Mouse (Mus musculus): Measurements from ENCODE around the gene Col9a3.

The Col9a3 gene

GRCm38 (mm10) chr2:180597490-180597889, at the start of gene Col9a3:
Col9a3 (plus strand) TSS chr2:180597790.
- no peak for DNase-seq (ENCODE audit: low read depth, low spot score)

GRCm38 (mm10) chr2:180552340-180552739, 45.2 kb upstream of the Col9a3 start:
- DNase-seq (ENCODE audit: low read depth, low spot score): no peak

GRCm38 (mm10) chr2:180555219-180555618, 42.4 kb upstream of the Col9a3 start:
- DNase-seq (ENCODE audit: low read depth, low spot score): peak; percentile 68

DNA sequence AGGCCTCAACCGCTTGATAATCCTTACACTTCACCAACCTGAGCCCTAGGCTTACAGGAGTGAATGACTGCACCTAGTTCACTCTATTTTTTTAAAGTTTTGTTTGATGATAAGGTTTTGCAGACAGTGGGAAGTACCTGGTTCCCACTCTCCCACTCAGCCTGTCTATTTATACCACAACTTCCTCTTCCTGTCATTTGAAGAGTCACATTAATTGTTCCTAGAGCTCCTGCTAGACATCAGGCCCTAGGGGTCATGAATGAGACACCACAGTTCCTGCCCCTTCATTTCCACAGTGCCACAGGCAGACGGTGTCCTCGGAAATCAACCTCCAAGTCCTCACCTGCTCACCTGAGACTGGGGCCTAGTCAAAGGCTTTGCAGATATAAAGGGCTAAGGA, 41.1 kb upstream of the Col9a3 start:
- DNase-seq (ENCODE audit: low read depth, low spot score): no peak

- DNase-seq (ENCODE audit: low read depth, low spot score): peak; percentile 32
Observed at GRCm38 (mm10) chr2:180560245-180560644, 37.3 kb upstream of the Col9a3 start.

DNA sequence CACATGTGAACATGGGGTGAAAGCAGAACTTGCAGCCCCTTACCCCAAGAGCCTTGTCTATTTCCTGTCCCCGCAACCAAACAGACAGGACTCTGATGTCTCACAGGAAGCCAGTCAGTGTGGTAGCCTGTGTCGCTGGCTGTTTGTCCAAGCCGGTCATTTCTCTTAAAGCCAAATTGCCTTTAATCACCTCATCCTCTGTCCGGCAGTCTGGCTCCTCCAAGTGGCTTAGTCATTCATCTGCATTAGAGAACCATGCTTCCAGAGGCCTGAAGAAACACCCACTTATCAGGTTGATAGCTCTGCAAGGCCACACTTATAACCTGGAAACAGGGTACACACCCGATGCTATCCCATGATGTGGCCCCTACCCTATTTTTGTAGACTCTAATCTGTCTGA, 35.4 kb upstream of the Col9a3 start:
- DNase-seq (ENCODE audit: low read depth, low spot score): no peak

- no peak for DNase-seq (ENCODE audit: low read depth, low spot score)
Observed at GRCm38 (mm10) chr2:180563296-180563695, 34.3 kb upstream of the Col9a3 start.

- no peak for DNase-seq (ENCODE audit: low read depth, low spot score)
Observed at GRCm38 (mm10) chr2:180563841-180564240, 33.7 kb upstream of the Col9a3 start.

DNA sequence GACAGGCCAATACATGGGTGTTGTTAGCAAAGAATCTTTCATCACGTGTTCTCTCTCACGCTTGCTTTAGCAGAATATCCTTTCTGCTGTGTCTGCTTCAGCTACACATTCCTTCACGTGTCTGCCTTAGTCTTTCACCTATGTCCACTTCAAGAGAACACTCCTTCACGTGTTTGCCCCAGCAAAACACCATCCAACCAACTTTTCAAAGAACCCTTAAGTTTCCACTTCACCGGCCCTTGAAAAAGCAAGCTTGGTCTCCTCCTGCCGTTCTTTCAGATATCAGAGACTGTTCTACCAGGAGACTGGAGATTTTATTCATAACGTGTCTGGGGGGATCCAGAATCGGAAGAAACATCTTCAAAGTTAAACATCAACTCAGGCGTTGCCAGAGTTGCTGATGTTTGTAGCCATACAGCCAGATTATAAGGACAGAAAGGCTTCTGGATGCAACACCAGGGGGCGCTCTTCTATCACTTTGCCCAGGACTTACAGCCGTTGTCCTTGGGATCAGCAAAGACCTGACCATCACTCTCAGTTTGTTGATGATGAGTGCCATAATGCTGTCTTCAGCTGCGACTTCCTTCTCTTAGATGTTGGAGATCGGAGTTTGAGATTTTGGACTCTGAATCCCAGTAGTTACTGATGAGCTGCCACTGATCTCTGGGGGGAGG, 31.2 kb upstream of the Col9a3 start:
- DNase-seq (ENCODE audit: low read depth, low spot score): peak; percentile 86

- peak; percentile 31 for DNase-seq (ENCODE audit: low read depth, low spot score)
Observed at GRCm38 (mm10) chr2:180569028-180569643, 28.5 kb upstream of the Col9a3 start.

DNA sequence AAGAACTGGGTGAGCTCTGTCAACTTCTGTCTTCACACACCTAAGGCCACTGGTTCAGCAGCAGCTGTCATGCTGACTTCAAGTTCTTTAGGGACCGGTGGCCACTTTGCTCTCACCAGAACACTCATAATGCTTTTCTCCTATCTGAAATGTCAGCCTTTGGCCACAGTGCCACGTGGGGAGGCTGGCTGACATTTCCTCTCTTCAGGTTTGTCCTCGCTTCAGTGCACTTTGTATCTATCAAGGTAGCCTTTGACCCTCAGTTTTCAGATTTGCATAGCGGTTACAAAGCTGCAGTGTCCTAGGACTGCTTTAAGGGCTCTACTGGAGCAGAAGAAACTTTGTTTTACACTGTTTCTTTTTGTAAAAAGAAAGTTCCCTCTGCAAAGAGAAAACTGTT, 21.1 kb upstream of the Col9a3 start:
- no peak for DNase-seq (ENCODE audit: low read depth, low spot score)

DNA sequence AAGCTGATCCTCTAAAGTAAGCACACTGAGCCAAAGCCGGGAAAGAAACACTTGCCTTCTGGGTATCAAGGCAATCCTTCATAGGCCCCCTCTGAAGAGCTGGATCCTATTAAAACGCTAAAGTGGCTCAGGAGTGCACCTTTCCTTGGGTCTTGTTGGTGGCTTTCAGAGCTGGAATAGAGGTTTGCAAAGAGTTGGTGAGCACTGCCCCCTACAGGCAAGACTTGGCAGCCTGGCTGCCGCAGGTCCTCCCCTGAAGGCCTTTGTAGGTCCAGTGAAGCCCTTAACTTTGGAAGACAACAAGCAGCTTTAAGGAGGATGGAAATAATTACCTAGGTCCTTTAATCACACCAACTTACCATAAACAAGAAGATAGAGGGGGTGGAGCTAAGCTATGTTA, 18.9 kb upstream of the Col9a3 start:
- peak; percentile 88 for DNase-seq (ENCODE audit: low read depth, low spot score)

GRCm38 (mm10) chr2:180581002-180581401, 16.6 kb upstream of the Col9a3 start, which contains the start of gene Mrgbp:
Mrgbp (plus strand) TSS chr2:180581304.
- DNase-seq (ENCODE audit: low read depth, low spot score): peak; percentile 50

- peak; percentile 99 for DNase-seq (ENCODE audit: low read depth, low spot score)
Observed at GRCm38 (mm10) chr2:180582481-180583153, 15.0 kb upstream of the Col9a3 start.

GRCm38 (mm10) chr2:180583154-180583507, 14.5 kb upstream of the Col9a3 start:
- DNase-seq (ENCODE audit: low read depth, low spot score): no peak

DNA sequence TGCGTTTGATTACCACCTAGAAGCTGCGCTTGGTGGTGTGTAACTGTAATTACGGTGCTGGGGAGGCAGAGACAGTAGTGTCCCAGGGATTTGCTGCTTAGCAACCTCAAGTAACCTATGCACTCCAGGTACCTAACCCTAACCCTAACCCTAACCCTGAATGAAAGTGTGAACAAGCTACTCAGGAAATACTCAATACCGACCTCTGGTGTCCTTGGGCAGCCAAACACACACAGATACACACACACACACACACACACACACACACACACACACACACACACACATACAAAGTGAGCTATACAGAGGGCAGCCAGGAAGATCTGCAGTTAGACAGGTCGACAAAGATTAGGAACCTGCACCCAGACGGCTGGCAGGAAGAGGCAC, 8.9 kb upstream of the Col9a3 start:
- no peak for DNase-seq (ENCODE audit: low read depth, low spot score)

- DNase-seq (ENCODE audit: low read depth, low spot score): peak; percentile 83
Observed at GRCm38 (mm10) chr2:180589123-180589831, 8.3 kb upstream of the Col9a3 start, which contains the start of gene Ogfr. Ogfr (plus strand) TSS chr2:180589245.

DNA sequence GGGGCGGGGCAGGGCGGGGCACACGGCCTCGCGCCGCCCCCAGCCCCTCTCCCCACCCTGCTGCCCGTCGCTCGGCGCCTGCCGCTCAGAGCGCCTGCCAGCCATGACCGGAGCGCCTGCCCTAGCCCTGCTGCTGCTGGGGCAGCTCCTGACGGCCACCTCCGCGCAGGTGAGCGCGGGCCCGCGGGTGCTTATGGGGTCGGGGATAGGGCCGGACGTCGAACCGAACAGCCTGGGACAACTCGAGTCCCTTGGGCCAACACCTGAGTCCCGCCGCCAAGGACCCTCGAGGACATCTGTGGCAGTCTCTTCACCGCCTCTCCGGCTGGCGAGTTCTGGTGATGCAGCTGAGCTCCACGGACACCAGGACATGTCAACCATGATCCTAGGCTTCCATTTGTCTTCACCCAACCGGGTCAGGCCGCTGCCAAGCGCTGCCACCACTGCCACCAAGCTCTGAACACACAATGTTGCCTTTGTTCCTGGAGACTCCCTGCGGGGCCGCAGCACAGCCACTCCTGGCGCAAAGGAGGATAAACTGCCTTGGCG, 641 bp downstream of the Col9a3 start:
- no peak for DNase-seq (ENCODE audit: low read depth, low spot score)

DNA sequence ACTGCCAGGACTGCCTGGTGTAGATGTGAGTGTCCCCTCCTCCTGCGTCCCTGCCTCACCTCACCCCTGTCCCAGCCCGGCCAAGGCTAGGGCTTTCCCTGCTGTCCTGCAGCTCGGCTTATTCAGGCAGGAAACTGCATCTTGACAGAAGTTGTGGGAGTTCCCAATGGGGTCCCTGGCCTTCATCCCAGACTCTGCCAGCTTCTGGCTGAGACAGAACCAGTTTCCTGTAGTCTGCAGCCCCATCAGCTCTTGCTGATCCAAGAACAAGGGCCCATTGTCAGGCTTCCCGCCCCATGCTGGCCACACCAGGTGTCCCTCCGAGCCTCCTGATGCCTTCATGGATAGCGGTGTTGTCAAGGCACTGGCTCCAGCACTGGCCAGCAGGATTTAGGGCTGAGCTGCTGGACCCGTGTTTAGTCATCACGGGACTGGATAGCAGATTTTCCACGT, 3.0 kb downstream of the Col9a3 start:
- DNase-seq (ENCODE audit: low read depth, low spot score): peak; percentile 81

- no peak for DNase-seq (ENCODE audit: low read depth, low spot score)
Observed at GRCm38 (mm10) chr2:180604781-180605180, 7.2 kb downstream of the Col9a3 start.

GRCm38 (mm10) chr2:180610283-180610682, 12.7 kb downstream of the Col9a3 start:
- DNase-seq (ENCODE audit: low read depth, low spot score): no peak

DNA sequence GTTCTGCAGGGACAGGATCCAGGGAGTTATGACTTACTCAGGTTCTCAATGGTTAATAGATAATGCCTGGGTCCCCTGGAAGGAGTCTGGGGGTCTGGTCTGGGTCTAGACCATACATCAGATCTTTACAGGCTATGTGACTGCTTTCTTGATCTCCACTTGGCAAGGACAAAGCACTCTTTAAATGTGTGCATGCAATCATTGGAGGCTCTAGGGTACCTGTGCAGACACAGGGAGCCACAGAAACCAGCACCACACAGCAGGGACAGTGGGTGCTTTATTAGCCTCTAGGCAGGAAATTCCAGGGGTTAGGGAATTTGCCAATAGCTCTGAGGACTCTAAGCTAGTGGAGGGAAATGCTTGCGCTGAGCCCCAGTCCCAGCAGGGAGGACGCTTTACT, 14.3 kb downstream of the Col9a3 start:
- no peak for DNase-seq (ENCODE audit: low read depth, low spot score)
